Mouse (Mus musculus) forebrain, embryonic 15.5 days (tissue): ENCODE results near the gene Gm2a. TPM values are rescaled to one million over a fixed set of nuclear protein-coding genes. Genes with fewer than 3 reads are reported as not detected.

ENCODE experiments used
- polyA plus RNA-seq: library from polyadenylated mRNA; unstranded; fragments of >200 nt; fragmentation: Nextera tagmentation; extraction: Ambion mirVana; gene quantifications from 2 replicates; pipeline ENCODE4 v1.2.1, GENCODE M21; 2015

Gene Gm2a
- polyA plus RNA-seq, 1 experiment from 2014 or later: 18.7 TPM

Other genes starting within 250 kb of the Gm2a start
- 12.9 and 13.9 TPM in 2 replicates for gene Lyrm7, start 237.2 kb upstream of the Gm2a start, polyA plus RNA-seq
- 778 and 784 TPM in 2 replicates for gene Hint1, start 231.7 kb upstream of the Gm2a start, polyA plus RNA-seq
- gene Gpx3, start 195.7 kb upstream of the Gm2a start, polyA plus RNA-seq: 17.0 and 17.2 TPM in 2 replicates
- gene Tnip1, start 135.2 kb upstream of the Gm2a start, polyA plus RNA-seq: 11.3 and 13.2 TPM in 2 replicates
- gene Anxa6, start 64.7 kb upstream of the Gm2a start, polyA plus RNA-seq: 39.9 and 40.8 TPM in 2 replicates
- gene Ccdc69, start 20.0 kb upstream of the Gm2a start, polyA plus RNA-seq: 0.32 and 0.34 TPM in 2 replicates
- not detected in 2 replicates for gene Slc36a3, start 53.6 kb downstream of the Gm2a start, polyA plus RNA-seq
- gene Slc36a2, start 87.0 kb downstream of the Gm2a start, polyA plus RNA-seq: 0.08 TPM in 1 of 2 replicates, not detected in the other
- gene Slc36a1, start 106.2 kb downstream of the Gm2a start, polyA plus RNA-seq: 2.6 and 3.0 TPM in 2 replicates
- gene Fat2, start 238.4 kb downstream of the Gm2a start, polyA plus RNA-seq: 0.03 TPM in 2 replicates